Mouse (Mus musculus) adrenal gland, adult 18-20 months (tissue): ENCODE measurements around the gene Med12l. TPM values are rescaled to one million over a fixed set of nuclear protein-coding genes. Genes with fewer than 3 reads are reported as not detected.
"Not testable (repeated sequence)": the region's sequence is repeated elsewhere in the genome, so short reads cannot be mapped to it uniquely, and the experiment has no call there.

Experiments used
- DNase-seq, 2 experiments: peaks; one replicate each; pipeline ENCODE4 v3.0.0; 2021 to 2022; ENCODE audit warnings: low spot score in 2 of 2
- total RNA-seq, 2 experiments: library from RNA; stranded (reverse); gene quantifications; 1 replicate in 1 of 2; 2 replicates in 1 of 2; pipeline ENCODE4 v1.2.3; 2021

The Med12l gene
- total RNA-seq, 2 experiments from 2014 or later: 10.6 to 13.1 TPM

- DNase-seq: no peak
These were observed 15.6 kb downstream of the Med12l start for GRCm38 (mm10) chr3:59021236-59021635.

DNA sequence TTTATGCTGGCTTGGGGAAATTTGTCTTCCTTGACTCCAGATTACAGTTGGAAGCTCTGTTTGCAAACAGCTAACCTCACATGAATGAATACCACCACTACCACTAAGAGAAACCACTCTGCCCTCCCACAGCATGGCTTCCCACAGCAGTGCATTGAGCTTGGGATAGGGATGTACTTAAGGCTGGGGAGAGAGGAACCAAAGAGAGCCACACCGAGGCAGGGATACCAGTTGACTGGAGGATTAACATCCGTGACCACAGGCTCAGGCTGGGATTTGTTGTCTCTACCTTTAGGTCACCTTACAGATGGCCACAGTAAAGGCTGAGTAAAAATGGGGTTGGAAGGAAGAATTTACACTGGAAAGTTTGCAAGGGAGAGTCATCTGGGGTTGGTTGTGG is 16.6 kb downstream of the Med12l start:
- no peak for DNase-seq

GRCm38 (mm10) chr3:59022971-59023370 is 17.3 kb downstream of the Med12l start:
- no peak for DNase-seq

DNA sequence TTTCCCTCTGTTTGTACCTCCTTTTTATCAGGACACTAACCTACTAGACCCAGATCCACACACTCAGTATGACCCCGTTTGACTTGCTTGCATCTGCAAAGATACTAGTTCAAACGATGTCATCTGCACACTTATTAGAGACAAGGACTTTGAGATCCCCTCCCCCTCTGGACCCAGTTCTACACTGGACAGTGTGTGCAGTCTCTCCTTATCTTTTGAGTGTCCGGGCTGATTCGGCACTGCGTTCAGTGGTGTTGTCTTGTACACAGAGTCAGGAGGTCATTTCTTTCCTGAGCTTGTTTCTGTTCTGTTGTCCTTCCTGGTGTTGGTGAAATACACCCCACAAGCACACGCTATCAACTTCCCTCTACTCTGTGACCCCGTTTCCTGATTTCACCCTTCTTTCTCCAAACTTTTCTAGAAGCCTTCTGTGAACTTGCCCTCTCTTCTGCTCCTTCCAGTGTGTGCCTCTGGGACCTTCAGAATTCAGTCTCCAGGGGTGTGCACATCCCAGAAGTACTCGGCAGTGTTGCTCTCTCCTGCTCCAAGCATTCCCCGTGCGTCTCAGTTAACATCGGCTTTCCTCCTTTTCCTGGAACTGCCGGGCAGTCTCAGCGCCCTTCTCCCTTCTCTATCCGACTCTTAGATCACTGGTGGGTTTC is 19.0 kb downstream of the Med12l start:
- no peak for DNase-seq

DNA sequence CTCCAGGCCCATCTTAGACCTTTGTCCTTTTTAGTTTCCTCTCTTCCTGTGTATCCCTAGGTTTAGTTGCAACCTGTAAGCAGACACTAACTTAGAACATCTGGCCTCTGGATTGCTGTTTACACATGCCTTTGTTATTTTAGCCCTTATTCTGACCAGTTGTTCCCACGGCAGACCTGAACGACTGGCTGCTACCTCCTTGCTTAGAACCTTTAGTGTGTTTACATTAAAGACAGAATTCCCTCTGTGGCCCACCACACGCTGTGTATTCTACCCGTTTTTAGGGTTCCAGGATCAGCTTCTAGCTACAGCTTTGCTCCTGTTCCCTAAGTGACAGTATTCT is 19.5 kb downstream of the Med12l start:
- no peak for DNase-seq

DNA sequence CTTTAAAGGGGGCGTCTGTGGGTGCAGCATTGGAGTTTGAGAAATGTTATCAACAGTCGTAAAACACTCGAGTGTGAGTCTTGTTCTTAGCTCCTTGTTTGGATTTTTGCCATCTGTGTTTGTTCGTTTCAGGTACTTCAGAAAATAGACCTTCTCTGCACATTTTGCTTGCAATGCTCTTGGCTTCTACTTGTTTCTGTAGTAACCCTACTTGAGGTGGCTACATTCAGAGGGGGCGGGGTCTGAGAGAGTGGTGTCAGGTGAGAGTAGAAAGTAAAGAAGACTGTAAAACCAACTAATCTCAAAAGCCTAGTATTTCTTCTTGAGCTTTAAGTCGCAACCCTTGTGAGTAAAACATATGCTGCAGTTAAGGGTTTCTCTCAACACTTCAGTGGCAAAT is 23.1 kb downstream of the Med12l start:
- no peak for DNase-seq

DNA sequence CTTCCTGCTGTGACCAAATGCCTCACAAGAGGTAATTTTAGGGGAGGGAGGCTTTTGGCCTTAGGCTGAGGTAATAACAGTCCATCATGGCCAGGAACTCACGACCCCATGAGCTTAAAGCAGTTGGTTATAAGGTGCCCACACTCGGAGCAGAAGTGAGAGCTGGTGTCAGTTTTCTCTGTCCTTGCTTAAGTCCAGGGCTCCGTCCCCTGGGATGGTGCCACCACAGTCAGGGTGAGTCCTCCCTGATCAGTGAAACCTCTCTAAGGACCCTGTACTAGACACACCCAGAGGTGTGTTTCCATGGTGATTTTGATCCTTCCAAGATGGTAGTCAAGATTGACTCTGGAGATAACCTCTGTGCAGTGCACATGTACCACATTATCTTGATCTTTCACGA is 25.4 kb downstream of the Med12l start:
- DNase-seq: no peak

DNA sequence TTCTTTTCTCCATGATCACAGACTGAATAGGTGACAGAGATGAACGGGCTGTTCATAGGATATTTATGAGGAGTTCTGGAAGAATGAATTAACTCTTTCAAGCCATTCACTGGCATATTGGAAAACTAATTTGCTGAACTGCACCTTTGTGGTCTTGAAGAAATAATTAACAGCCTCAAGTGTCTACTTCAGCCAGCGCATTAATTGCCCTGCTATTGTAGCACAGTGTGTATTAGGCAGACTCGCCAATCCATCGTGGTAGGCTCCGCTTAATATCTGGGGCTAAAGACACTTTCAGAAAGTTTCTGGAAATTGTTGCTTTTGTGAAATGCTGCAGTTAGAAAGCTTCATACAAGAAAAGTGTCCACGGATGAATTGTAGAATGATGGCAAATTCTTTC is 35.9 kb downstream of the Med12l start:
- no peak for DNase-seq

DNA sequence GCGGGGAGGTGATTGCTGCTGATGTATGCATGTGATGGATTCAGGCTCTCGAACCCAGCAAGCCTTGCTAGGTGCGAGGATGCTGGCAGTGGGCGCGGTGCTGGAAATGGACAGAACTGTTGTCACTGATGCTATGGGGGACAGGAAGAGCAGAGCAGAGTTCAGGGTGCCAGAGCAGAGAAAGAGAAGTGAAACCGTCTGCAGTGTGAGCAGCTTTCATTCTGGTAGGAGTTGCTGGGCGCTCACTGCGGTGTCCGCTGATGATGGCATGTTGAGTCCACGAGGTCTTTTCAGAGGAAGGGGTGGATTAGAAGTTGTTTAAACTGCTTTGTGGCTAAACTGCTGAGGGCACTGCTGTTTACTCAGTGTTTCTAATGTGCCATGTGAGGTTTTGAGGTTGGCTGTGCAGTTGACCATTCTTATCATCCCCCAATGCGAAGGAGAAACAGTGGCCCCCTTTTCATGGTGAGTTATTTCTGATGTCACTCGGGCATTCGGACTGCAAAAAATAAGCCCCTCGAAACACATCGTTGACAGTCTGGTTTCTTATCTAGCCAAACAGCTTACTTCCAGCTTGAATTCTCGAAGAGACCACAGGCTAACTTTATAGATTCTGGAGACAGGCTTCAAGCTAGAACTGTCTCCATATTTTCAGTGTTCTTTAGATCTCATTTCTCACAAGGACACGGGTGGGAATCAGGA is 49.4 kb downstream of the Med12l start:
- DNase-seq: no peak

DNA sequence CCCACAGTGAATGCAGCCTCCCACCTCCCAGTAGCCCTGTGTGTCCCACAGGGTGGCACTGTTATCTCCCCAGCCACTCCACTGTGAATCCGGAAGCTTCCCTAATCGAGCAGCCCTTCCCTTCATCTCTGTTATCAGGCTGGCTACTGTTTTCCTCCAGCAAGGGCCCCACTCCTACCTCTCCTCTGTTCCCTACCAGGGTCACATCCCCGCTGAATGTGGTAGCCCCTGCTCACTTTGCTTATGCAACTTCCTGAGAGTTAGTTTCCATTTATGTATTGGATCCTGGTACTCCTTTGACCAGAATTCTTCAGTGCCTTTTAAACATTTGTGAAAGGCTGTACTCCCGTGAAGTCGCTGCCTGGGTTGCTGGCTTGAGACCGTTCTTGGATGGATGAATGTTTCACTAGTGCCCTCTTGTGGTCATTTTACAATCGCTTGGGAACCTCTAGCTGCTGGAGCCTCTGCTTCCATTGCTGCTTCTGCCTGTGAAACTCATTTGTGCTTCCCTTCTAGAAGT is 53.5 kb downstream of the Med12l start:
- peak; percentile 33 to 48 for DNase-seq

GRCm38 (mm10) chr3:59060131-59060530 is 54.5 kb downstream of the Med12l start:
- DNase-seq: no peak

GRCm38 (mm10) chr3:59062141-59062540 is 56.5 kb downstream of the Med12l start:
- no peak for DNase-seq

GRCm38 (mm10) chr3:59063431-59063830 is 57.8 kb downstream of the Med12l start:
- no peak for DNase-seq

- no peak for DNase-seq
These were observed 60.3 kb downstream of the Med12l start for GRCm38 (mm10) chr3:59065937-59066336.

DNA sequence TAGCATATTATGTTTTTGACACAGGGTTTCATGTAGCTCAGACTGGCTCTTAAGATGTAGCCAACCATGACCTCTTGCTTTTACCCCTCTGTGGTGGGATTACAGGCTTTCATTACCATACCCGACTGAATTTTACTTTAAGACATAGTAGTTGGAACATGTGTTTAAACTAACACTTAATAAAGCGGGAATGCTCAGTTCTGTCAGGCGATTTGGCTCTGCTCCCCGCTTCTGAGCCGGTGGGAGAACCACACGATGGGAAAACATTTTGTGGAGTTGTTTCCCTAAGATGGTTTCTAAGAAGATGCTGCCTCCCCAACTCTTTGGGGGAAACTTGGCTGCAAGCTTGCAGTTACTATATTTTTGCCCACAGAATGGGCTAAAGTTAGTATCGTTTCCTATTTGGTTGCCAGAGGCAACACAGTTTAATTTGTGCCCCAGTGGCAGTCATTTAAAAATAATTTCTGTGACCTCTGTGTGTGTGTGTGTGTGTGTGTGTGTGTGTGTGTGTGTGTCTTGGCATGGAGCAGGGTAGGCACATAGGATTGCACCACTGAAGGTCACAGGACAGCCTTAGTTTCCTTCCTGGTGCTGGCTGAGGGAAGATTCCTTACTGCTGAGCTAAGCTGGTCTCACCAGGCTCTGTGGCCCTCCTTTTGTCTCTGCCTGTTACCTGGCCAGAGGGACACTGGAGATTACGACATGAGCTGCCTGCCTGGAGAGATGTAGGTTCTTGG is 61.1 kb downstream of the Med12l start:
- no peak for DNase-seq

- DNase-seq: not testable (repeated sequence)
These were observed 63.4 kb downstream of the Med12l start for GRCm38 (mm10) chr3:59069071-59069470.

DNA sequence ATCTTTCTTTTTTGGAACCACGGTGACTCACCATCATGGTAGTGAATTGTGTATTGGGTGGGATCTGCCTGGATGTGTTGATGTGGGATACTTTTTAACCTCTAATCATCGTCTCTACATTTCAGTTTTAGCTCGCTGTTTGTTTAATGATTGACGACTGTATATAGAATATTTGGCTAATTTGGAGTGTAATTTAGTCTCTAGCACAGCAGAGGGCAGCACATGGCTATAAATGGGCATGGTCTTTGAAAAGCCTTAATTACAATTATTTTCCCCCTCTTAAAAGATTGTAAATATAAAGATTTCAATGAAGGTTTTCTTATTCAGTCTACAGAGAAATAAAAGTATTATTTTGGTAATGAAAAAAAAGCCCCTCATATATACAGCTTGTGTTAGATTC is 71.7 kb downstream of the Med12l start:
- no peak for DNase-seq

DNA sequence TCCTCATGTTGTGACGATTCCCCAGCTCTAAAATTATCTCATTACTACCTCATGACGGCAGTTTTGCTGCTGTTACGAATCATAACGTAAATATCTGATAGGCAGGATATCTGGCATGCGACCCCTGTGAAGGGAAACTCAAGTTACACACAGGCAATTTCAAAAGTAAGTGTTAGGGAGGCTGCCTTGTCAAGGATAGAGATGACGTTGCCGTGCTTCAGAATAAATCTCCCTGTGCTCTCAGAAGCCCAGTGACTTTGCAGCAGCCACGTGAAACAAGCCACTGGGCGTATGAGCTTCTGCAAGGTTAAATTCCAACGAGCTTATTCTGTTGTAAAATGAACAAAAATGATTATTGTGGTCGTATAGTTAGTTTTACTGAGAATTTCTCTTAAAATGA is 73.0 kb downstream of the Med12l start:
- no peak for DNase-seq

DNA sequence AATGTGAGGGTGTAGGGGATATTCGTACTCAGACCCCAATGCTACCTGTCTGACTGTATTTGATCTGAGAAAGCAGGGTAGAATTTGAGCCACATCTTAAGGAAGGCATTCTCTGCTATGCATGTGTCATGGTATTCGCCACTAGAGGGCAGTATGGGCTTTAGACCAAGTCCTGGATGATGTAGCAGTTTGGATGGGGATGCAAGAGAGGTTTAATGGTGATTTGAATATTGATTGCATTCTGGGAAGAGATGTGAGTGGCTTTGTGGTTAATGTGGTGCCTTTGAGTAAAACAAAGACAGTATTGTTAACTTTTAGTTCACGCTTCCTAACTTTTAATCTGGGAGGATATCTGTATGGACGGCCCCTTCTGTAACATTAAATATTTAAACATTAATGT is 73.7 kb downstream of the Med12l start:
- peak in 1 of 2 experiments; percentile 49 for DNase-seq

DNA sequence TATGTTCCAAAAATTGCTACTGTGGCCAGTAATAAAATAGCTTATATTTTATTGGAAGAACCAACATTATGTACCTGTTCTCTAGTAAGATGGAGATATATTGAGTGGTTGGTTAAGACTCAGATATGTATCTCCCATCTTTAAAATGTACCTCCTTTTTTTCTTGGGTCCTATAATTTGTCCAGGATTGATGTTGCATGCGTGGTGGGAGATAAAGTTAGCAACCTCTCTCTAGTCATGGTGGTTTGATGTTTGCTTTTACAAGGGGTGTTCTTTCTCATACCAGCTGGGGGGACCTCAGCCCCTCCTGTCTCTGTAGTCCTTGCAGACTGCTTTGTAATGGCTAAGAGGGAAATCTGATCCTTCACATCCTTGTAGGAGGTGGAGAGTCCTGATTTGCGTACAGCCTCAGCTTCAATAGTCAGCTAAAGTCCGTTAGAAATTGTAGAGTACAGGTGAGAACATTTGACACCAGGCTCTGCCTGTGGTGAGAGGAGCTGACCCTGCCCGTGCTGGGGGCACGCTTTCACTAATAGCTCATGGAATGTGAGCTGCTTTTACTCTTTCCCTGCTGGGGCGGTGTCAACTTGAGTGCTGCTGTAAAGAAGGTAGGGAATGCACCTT is 74.8 kb downstream of the Med12l start:
- DNase-seq: no peak

- DNase-seq: no peak
These were observed 75.3 kb downstream of the Med12l start for GRCm38 (mm10) chr3:59080919-59081318.

DNA sequence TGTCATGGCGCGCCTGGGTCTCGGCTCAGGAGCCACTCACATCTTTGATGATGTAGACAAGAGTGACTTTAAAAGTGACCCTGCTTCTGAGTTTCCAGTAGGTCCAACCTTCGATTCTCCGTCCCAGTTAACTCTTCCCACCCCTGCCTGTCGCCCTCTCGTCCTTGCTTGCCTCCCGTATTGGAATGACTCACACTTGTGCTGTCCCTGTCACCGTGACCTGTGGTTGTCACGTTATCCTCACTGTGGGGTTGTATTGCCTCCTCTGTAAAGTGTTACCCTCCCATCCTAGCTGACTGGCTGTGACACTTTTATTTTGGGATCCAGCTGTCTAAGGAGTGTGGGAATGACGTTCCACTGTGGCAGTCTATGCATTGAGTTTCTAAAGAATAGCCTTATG is 87.1 kb downstream of the Med12l start:
- no peak for DNase-seq
